Mouse (Mus musculus): ENCODE results near the gene Trarg1.

The Trarg1 gene

DNA sequence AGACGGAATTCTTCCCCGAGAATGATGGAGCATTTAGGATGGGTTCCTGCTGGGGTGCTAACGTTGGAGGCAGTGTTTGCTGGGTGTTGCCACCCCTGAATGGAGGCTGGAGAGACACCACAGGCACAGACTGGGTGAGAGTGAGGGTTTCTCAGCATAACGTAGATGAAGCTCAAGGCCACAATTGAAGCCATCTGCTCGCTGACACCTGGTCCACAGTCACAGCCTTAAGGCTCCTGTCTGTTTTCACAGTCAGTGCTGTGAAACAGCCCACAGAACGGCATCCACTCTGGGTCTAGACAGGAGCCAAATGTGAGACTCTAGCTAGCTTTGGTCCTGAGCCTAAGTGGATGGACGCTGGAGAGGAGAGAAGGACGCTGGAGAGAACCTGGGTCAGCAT is 5.4 kb upstream of the Trarg1 start:
- no peak for DNase-seq (ENCODE audit: low spot score)

DNA sequence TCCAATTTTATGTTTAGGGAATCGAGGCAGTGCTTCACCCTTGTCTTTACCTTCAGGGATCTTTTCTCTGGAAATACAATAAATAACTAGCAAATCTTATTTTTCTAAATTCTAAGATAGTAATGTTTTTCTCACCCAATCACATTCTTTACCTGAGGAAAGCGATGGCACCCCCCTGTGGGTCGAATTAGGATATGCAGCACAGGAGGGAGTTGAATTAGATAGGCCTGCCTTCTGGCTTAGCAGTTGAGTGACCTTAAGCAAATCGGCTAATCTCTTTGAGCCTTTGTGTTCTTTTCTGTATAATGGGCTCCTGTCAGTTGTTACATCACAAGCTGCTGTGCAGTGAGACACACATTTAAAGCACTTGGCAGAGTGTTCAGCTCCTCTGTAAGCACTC is 4.9 kb upstream of the Trarg1 start:
- no peak for DNase-seq (ENCODE audit: low spot score)

DNA sequence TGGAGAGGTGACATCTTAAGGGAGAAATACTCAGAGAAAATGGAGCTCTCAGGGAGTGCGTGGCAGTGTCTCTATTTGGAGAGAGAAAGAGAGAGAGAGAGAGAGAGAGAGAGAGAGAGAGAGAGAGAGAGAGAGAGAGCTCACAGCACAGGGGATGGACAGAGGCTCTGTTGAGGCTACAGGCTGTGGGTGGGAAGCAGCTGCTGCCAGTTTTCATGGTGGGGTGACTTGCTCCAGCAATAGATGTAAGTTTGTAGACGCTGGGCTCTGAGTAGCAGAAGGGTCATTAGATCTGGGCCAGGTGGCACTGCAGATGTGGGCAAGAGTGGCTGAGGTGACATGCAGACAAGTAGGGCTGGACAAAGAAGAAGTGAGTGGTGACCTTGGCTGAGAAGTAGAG is 6.0 kb downstream of the Trarg1 start:
- no peak for DNase-seq (ENCODE audit: low spot score)

DNA sequence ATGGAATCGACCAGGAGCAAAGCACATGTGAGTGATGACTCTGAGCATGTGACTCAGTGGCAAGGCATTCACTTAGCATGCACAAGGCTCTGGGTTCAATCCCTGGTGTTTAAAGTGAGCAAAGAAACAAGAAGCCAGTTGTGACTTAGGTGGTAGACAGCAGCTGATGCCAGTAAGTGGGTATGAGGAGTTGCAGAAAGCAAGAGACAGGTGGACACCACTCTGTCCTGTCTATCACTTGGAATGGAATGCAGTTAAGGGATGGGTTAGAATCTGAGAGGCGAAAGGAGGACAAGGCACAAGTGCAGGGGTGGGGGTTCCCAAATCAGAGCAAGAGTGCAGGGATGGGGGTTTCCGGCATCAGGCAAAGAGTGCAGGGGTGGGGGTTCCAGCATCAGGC is 12.5 kb downstream of the Trarg1 start:
- DNase-seq (ENCODE audit: low spot score), result no peak

DNA sequence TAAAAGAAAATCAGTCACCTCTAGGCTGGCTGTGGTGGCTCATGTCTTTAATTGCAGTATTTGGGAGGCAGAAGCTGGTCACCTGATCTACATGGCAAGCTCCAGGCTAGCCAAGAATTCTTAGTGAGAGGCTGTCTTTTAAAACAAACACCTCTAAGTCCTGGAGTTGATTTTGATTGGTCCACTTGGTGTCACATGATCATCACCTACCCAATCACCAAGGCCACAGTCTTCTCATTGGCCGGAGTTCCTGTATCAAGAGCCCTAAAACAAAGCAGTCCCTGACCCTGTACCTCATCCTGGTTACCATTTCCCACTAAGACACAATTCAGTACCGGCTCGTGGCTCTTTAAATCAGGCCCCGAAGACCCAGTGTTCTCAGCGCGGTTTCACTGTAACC is 16.2 kb downstream of the Trarg1 start:
- DNase-seq (ENCODE audit: low spot score), result no peak

DNA sequence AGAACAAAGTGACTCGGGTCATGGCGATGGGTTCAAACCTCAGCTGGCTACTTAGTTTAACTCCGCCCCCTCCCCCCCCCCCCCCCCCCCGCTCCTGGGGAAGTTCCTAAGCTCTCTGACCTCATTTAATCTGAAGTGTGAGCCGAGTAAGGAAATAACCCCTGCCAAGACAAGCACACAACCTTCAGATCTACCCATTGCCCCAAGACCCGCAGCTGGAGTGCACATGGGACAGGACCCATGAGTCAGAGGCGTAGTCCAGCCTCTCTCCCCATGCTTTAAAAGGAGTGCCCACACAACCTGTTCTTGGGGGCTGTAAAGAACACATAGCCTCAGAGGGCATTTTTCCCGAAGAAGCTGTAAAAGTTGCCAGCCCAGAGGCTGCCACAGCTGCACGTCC is 20.0 kb downstream of the Trarg1 start:
- no peak for DNase-seq (ENCODE audit: low spot score)

DNA sequence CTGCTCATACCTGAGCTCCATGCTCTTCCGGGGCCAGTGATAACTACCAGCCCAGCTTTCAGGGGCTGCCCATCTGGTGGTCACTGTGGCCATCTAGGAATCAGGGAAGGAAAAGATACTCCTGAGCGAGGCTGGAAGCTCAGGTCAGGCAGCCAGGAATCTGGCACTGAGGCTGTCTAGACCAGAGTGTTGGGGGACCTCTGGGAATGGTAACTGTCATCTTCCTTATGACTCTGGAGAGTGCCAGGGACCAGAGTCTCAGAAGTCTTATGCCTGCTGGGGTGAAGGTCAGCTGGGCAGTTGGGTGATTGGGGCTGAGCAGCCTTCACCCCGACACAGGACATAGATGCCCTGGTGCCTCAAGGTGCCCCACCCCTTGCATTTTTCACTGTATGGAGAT is 28.0 kb downstream of the Trarg1 start:
- no peak for DNase-seq (ENCODE audit: low spot score)

DNA sequence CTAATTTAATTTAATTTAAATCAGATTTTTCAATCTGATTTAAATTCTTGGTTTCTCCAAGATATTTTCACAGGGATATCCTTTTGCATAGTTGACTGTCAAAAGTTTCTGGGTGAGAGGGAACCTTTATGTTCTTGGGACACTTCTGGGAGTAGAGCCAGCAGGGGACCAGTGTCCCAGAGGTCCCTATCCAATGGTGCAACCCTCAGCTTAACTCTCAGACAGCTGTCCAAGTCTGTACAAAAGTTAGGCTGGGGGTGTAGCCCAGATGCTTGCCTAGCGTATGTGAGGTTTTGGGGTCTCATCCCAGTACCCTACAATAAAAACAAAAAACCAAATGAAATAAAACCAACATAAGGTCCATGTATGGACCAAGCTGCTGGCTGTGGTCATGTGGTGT is 28.5 kb downstream of the Trarg1 start:
- no peak for DNase-seq (ENCODE audit: low spot score)

DNA sequence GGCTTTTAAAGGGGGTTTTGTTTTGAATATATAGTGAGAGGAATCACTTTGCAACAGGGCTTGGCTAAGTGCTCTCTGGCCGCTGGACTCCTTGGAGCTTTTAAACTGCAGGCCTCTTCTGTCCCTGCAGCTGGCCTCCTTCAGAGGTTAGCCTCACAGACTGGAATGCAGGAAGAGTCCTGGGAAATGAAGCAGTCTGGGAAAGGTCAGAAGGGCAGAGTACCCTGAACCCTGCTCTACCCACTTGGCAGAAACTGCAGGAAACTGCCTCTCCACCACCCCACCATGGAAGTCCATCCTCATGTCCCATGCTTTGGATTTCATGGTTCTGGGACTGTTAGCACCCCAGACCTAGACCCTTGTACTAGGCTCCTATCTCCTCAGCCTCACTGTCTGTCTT is 29.3 kb downstream of the Trarg1 start:
- DNase-seq (ENCODE audit: low spot score), result no peak

DNA sequence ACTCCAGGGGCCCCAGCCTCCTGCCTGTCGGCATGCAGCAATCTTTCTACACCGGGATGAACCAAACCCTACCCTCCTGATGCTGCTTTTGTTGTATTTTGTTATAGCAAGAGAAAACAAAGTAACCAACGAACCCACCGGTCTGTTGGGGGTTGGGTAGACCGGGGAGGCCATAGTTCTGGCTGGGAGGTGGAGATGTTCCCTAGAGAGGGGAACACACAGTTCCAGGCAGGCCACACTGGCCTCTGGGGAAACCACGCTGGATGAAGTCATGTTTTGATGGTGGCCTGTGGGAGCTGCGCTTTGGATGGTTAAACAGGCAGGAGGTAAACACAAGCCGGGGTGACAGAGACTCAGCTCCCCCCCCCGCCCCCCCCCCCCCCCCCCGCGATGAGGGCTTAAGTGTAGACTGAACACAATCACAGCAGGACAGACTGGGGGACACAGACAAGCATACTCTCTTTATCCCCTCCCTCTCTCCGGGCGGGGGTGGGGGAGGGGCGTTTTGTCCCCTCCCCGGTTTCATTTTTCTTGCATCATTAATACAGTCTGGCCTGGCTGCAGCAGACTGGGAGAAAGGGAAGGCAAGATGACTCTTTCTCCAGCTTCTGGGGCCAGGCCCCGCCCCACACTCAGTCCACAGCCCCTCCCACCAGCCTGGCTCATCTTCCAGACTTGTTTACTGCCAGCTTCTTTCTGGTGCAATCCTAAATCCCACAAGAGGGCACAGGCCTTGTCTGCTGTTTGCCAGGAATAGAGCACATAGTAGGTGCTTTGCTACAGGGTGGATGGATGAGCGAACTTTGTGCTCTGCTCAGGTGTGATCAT is 30.2 kb downstream of the Trarg1 start:
- peak; percentile 17 for DNase-seq (ENCODE audit: low spot score)

DNA sequence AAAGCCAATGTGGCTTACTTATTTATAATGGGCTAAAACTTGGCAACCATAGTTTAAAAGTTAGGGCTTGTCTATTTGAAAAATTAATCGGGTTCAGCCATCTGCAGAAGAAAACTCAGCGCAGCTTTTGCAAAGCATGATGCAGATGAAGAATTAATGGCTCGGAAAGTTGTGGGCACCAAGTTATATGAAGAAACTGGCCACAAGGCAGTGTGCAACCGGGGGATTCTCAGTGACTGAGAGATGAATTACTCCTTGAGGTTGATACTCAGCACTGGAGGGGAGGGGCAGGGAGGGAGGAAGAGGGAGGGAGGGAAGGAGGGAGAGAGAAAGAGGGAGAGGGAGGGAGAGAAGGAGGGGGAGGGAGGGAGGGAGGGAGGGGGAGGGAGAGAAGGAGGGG is 37.4 kb downstream of the Trarg1 start:
- no peak for DNase-seq (ENCODE audit: low spot score)

DNA sequence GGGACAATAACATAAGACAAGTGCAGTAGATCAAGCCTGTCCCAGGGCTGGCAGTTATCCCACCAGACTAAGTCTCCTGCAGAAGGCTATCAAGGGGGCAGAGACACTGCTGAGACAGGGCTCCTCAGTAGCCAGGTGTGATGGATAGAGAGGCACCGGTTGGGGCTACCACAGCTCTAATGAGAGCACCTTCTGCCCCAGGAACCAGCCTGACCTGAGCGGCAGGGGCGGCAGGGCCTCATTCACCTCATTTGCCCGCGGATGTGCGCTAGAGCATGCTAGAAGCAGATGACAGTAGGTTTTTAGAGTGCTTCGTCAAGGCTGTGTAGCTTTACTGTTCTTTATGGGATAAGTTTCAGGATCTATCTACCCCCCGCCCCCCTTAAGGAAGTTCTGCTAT is 44.3 kb downstream of the Trarg1 start:
- no peak for DNase-seq (ENCODE audit: low spot score)

DNA sequence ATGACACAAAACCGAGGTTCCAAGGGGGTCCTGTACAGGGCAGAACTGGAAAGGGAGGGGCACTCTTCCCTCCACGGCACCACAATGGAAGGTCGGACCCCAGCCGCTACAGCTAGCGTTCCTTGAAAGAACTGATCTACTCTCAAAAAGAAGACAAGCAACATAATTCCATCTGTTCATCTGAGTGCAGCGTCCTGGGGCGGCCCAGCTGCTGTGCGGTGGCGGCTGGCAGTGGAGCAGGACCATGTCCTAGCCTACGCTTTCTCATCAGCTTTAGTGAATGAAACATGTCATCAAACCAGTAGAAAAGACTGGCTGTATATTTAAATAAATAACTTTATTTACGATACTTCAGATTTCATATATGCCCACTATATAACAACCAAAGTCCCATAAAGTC is 48.5 kb downstream of the Trarg1 start:
- DNase-seq (ENCODE audit: low spot score), result no peak

DNA sequence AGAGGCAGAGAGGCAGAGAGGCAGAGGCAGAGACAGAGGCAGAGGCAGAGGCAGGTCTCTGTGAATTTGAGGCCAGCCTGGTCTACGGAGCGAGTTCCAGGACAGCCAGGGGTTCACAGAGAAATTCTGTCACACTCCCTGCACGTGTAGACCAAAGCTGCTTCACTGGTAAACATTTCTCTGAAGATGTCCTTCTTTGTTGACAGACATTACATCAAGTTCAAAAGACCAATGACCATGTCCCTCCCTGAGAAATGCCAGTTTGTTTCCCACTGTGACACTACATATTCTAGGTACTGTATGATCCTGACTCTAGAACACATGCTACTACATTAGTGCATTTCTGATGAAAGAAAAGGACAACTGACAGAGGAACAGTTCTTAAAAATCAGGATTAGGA is 51.0 kb downstream of the Trarg1 start:
- no peak for DNase-seq (ENCODE audit: low spot score)

DNA sequence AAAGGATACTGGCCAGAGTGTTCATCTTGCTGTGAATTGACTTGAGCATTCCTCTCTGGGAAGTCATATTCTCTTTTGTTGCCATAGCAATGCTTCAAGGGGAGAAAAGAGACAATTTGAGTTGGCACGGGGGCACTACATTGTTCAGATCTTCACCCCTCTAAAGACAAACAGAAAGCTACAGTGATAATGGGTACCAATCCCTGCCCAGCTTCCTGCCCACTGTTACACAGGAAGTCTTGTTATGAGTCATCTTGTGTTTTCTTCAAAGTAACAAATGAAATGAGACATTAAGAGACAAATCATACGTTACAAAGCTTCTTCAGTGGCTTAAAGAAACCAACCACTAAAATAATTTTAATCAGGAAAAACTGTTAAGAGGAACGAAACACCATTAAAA is 55.0 kb downstream of the Trarg1 start:
- no peak for DNase-seq (ENCODE audit: low spot score)

DNA sequence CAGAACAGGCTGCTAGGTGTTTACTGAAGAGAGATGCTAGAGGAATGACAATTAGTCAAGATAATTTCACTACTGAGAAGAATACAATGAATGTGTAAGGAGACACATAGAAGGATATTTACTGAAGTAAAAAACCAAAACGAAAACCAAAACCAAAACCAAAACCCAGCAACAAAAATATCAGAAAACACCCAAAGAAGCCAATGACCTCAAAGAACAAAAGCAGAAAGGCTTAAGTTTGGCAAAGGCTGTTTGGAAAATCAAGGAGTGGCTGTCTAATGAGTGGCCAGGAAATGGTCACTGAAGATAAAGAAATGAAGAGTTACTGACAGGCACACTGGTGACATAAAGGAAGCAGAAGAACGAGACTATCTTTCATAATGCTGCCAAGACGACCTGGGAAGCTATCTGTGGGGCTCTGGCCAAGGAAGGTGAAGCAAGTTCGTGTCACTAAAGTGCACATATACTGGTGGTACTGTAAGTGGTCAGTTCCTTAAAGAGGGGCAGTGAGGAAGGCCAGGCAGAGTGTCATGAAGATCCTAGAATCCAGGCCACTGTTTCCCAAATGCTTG is 56.2 kb downstream of the Trarg1 start:
- DNase-seq (ENCODE audit: low spot score), result no peak

DNA sequence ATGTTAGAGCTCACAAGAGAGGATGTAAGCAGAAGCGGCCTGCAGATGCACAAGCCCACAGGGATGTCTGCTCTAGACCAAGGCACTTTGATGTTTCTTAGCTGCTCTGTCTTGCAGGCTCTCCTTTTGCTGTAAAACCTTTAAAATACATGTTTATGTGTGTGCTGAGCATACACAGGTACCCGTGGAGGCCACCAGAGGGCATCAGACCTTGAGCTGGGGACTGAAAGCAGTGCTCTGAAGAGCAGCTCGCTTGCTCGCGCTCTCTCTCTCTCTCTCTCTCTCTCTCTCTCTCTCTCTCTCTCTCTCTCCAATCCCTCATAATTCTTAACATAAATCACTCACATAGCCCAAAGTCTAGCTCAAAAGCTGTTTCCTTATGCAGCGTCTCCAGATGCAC is 59.5 kb downstream of the Trarg1 start:
- DNase-seq (ENCODE audit: low spot score), result no peak

DNA sequence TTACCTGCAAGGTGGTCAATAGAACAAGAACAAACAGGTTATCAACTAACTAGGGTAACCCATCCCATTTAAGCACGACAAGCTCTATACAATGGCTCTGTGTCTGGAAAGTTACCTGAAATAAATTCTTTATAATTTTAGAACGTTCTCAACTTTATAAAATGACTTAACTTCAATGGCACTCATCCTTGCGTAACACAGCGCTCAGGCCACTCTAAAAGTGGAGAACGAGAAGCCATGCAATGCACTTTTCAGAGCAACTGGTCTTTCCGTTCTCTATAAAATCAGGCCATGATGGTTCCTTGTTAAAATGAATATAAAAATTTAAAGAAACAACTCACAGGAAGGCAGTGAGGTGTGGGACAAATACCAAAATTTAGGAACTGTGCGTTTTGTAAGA is 62.9 kb downstream of the Trarg1 start:
- DNase-seq (ENCODE audit: low spot score), result no peak

DNA sequence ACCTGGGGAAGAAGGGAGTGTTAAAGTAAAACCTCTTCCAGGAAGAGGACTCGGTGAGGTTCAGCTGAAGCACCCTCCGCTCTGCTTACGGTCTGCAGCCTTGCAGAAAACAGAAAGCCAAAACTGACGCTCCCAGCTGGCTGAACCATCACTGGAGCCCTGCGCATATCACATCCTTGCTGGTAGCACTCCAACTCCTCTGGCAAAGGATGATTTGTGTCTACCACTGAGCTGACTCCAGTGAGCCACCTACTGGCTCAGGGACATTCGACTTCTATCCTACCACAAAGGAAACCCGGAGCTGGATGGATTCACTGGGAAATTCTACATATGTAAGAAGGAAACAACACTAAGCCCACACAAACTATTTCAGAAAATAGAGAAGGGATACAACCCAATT is 64.9 kb downstream of the Trarg1 start:
- peak; percentile 8 for DNase-seq (ENCODE audit: low spot score)

DNA sequence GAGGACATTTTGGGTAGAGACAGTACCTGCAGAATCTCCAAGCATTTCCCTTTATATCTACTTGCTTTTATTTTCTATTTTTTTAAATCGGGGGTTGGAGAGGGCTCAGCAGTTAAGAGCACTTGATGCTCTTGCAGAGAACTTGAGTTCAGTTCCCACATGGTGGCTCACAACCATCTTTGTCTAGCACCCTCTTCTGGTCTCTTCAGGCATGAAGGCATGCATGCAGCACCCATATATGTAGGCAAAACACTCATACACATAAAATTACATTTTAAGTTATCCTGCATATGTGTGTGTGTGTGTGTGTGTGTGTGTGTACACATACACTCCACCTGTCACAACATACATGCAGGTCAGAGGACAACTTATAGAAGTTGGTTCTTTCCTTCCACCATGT is 66.3 kb downstream of the Trarg1 start:
- DNase-seq (ENCODE audit: low spot score), result no peak

Data from urinary bladder, postnatal 25 days (tissue).